Mouse (Mus musculus) small intestine, adult 2 months (tissue): ENCODE measurements at regions not wholly inside any gene's neighbourhood (a gene's known extent, or its start where the extent isn't known, plus 50 kb on each side); places are given as distances from the start of the nearest gene placed in this dataset.

Experiments used
- H3K27ac ChIP-seq: fragments of 200-500 bp; 2 replicates; pipeline ENCODE4 v1.5.1; 2012; ENCODE audit warnings: low read depth, low read length, control low read depth, inconsistent platforms; ENCODE audit not compliant: insufficient read depth
- H3K27me3 ChIP-seq: fragments of 200-500 bp; 2 replicates; pipeline ENCODE4 v1.6.1; 2012; ENCODE audit warnings: mild to moderate bottlenecking, moderate library complexity, low read length, inconsistent platforms; ENCODE audit not compliant: control insufficient read depth, insufficient read depth
- H3K36me3 ChIP-seq: fragments of 200-500 bp; 2 replicates; pipeline ENCODE4 v1.6.1; 2012; ENCODE audit warnings: mild to moderate bottlenecking, low read length, control low read depth, inconsistent platforms; ENCODE audit not compliant: control insufficient read depth, insufficient read depth
- H3K4me1 ChIP-seq: fragments of 200-500 bp; 2 replicates; pipeline ENCODE4 v1.6.1; 2012; ENCODE audit warnings: low read length, inconsistent platforms, mixed read lengths; ENCODE audit not compliant: control insufficient read depth, insufficient read depth, insufficient read length
- H3K4me3 ChIP-seq: fragments of 200-500 bp; 2 replicates; pipeline ENCODE4 v1.5.1; 2012; ENCODE audit warnings: low read depth, mild to moderate bottlenecking, control low read depth, inconsistent platforms, low read length, moderate library complexity
- CTCF ChIP-seq: fragments of 200-500 bp; IDR thresholded peaks from 2 replicates; pipeline ENCODE4 v1.5.1; 2012; ENCODE audit warnings: low read depth, mild to moderate bottlenecking, control low read depth, inconsistent platforms, low read length, moderate library complexity, mixed read lengths; ENCODE audit not compliant: insufficient replicate concordance, insufficient read length; ENCODE audit errors: extremely low read depth
- POLR2A ChIP-seq: fragments of 200-500 bp; IDR thresholded peaks from 2 replicates; pipeline ENCODE4 v1.6.1; 2012; ENCODE audit warnings: low read depth, mild to moderate bottlenecking, control low read depth, inconsistent platforms, low read length, moderate library complexity
- WGBS: fragments of 180-500 bp; shearing (Covaris S2); methylation state at CpG from one replicate; pipeline ENCODE4 v1.1.7; 2018; 5-methylcytosine and 5-hydroxymethylcytosine counted together

DNA sequence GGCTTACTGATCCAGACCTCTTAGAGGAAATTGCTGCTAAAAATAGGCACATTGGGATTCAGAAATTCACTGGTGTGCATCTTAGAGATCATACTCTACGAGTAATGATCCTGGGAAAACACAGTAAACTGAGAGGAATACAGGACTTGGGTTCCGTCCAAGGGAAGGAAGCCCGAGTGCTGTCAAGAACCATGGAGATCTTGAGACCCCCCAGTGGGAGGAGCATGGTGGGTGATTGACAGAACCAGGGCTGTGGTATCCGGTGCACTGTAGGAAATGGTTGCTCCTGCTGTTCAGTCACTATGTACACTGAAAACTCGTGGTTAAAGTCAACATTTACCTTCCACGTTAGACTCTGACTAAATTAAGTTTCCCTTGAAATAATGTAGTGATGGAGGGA, 303.8 kb upstream of the Mon1b start:
- TF ChIP-seq CTCF (no peak), POLR2A (no peak)
- Histone ChIP-seq H3K27ac (no peak overlapping the region), H3K36me3 (no peaks in the 10 kb centered on the region), H3K27me3 (no peaks in the 10 kb centered on the region), H3K4me1 (no peaks in the 10 kb centered on the region), H3K4me3 (no peak overlapping the region)
- 45% methylated on average over 6 of the region's 6 CpGs for WGBS

DNA sequence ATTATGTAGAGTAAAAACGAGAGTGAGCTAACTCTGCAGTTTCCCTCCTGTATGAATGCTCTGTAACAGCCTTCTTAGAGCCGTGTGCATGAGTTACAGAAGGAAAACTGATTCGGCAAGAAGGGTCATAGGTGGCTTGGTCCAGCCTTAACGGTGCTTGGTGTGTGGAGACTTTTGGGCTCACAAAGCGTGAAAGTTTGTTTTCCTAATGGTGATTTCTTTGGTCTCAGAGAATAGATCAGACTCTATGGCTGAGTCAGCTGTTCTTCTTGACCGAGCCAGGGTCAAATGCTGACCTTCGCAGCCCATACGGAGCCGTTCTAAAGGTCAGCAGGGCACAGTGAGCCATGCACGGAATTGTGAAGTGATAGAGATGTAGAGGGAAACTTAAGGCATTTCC, 294.1 kb upstream of the Mon1b start:
- Histone ChIP-seq H3K27me3 (no peaks in the 10 kb centered on the region), H3K4me1 (no peaks in the 10 kb centered on the region), H3K4me3 (no peak overlapping the region), H3K36me3 (no peaks in the 10 kb centered on the region), H3K27ac (no peak overlapping the region)
- WGBS, result 72% methylated on average over 10 of the region's 10 CpGs
- TF ChIP-seq CTCF (no peak), POLR2A (no peak)

DNA sequence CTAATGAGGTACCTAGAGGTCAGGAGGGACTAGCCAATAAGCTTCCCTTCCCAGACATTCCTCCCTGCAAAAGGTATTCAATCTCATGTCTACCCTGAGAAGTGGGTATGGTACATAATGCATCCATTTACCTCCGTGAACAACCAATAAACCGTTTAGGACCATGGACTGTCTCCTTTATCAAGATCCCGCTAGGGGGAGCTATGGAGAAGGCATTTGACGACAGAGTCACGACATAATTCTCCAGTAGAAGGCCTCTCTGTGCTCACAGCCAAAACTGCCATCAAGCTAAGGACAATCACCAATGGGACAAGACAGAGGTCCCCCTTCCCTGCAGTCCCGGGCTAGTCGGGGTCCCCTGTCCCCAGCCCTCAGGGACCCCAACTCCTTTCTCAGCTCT, 273.5 kb upstream of the Mon1b start:
- no peak overlapping the region for H3K27ac ChIP-seq
- H3K4me1 ChIP-seq, result no peaks in the 10 kb centered on the region
- no peaks in the 10 kb centered on the region for H3K27me3 ChIP-seq
- no peak for TF ChIP-seq POLR2A
- no peak for TF ChIP-seq CTCF
- WGBS, result 50% methylated on average over 7 of the region's 7 CpGs
- no peaks in the 10 kb centered on the region for H3K36me3 ChIP-seq
- H3K4me3 ChIP-seq, result no peak overlapping the region

DNA sequence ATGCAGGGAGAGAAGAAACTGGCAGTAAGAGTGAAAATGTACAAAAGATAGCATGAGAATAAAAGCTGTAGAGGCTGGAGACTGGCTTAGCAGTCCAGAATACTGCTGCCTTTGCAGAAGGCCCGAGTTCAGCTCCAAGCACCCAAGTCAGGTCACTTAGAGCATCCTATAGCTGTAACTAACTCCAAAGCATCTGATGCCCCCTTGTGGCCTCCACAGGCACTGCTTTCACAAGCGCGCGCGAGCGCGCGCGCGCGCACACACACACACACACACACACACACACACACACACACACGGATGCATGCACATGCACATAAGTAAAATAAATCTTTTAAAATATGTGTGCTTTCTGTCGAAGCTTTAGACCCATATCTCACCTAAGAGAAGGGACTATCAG, 271.2 kb upstream of the Mon1b start:
- WGBS, result 92% methylated on average over 13 of the region's 13 CpGs
- Histone ChIP-seq H3K4me3 (no peak overlapping the region), H3K4me1 (no peaks in the 10 kb centered on the region), H3K27ac (no peak overlapping the region), H3K36me3 (no peaks in the 10 kb centered on the region), H3K27me3 (no peaks in the 10 kb centered on the region)
- no peak for TF ChIP-seq CTCF
- TF ChIP-seq POLR2A, result no peak

DNA sequence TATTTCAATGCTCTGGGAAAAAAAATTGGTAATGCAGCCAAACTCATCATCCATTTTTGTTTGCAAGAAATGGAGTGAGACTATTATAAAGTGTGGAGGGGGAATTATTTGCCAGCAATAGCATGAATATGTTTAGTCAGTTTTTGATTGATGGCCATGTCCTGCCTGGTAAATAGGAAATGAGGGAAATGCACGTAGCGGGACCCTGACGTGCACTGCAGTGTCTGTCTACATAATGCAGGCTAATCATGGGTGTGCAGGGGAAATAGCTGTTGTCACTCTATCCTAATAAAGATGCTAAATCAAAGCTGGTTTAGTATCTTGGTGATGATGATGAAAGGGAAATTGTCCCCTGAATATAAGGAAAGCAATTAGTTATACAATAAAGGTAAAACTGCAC, 251.9 kb upstream of the Mon1b start:
- TF ChIP-seq POLR2A, result no peak
- TF ChIP-seq CTCF, result no peak
- no peaks in the 10 kb centered on the region for H3K36me3 ChIP-seq
- no peaks in the 10 kb centered on the region for H3K4me1 ChIP-seq
- WGBS, result 32% methylated on average over 3 of the region's 3 CpGs
- H3K27ac ChIP-seq, result no peak overlapping the region
- H3K4me3 ChIP-seq, result no peak overlapping the region
- no peaks in the 10 kb centered on the region for H3K27me3 ChIP-seq

DNA sequence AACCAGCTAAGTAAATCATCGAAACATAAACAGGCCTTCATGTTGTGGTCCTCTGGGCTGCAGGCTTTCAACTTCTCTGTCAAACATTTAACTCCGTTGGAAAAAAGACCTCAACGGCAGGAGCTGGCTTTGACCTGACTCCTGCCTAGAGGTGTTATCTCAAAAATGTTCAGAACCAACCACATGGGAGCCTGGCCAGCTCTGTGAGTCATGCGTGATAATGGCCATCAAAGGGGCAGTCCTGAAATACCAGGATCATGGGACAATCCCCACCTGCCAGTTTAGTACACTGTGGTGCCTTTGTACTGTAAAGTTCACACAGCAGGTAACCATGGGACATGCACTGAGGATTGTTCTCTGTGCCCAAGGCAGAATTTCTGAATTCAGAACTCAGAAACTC, 251.4 kb upstream of the Mon1b start:
- Histone ChIP-seq H3K4me3 (no peak overlapping the region), H3K36me3 (no peaks in the 10 kb centered on the region), H3K27ac (no peak overlapping the region), H3K4me1 (no peaks in the 10 kb centered on the region), H3K27me3 (no peaks in the 10 kb centered on the region)
- 17% methylated on average over 4 of the region's 4 CpGs for WGBS
- no peak for TF ChIP-seq POLR2A
- no peak for TF ChIP-seq CTCF

DNA sequence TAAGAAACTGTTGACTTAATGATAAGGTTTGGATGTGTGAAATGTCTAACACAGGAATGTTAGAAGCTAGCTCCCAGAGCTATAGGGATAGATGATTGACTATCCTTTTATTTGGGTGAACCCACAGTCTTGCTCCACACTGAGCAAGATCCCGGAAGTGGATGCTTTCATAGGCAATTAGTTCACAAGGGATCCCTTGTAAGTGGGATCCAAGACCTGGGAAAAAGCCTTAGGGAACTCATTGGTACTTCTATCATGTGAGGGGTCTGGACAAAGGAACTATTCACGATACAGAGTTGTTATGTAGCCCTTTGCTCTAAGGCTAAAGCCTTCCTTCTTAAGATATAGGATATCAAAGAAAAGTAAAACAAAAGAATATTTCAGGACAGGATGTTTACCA, 245.9 kb upstream of the Mon1b start:
- TF ChIP-seq POLR2A, result no peak
- no peak for TF ChIP-seq CTCF
- WGBS, result 26% methylated on average over 2 of the region's 2 CpGs
- no peak overlapping the region for H3K27ac ChIP-seq
- no peaks in the 10 kb centered on the region for H3K4me1 ChIP-seq
- no peak overlapping the region for H3K4me3 ChIP-seq
- no peaks in the 10 kb centered on the region for H3K27me3 ChIP-seq
- H3K36me3 ChIP-seq, result no peaks in the 10 kb centered on the region

DNA sequence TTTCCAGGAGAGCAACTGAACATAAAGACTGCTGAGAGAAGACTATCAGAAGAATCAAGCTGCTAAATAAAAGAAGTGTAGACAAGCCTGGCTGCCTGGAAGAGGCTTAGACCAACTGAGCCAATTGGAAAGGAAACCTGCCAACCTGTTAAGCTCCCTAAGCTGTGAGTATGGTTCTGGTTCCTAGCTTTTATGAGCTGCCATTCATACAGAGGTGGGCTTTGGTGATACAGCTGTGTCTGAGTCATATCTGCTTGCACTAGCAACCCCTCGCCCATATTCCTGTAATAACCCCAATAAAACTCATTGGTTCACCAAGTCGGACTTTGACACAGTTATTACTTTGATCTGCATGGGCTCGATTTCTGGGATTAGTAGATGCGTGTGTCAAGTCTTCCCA, 245.3 kb upstream of the Mon1b start:
- TF ChIP-seq POLR2A, result no peak
- TF ChIP-seq CTCF, result no peak
- no peaks in the 10 kb centered on the region for H3K4me1 ChIP-seq
- H3K36me3 ChIP-seq, result no peaks in the 10 kb centered on the region
- WGBS, result 11% methylated on average over 4 of the region's 4 CpGs
- no peaks in the 10 kb centered on the region for H3K27me3 ChIP-seq
- H3K27ac ChIP-seq, result no peak overlapping the region
- H3K4me3 ChIP-seq, result no peak overlapping the region
